Mouse (Mus musculus) stomach, adult 2 months (tissue): ENCODE results near the gene Zfp781. TPM values are rescaled to one million over a fixed set of nuclear protein-coding genes. Genes with fewer than 3 reads are reported as not detected.

Experiments used
- polyA plus RNA-seq: library from polyadenylated mRNA; depleted of rRNA; stranded (reverse); fragments of >200 nt; gene quantifications from 2 replicates; pipeline ENCODE4 v1.2.3, GENCODE M21; 2012; rRNA removed

Zfp781 gene
- polyA plus RNA-seq, result not detected in 2 replicates

GRCm38 (mm10) chr10:81929842-81930743 is at the start of gene Zfp781:
Gene Zfp781 (minus strand): TSS chr10:81930480.

GRCm38 (mm10) chr10:81863409-81864407 is 66.6 kb downstream of the Zfp781 start, which contains the start of gene Gm32687:
Gene Gm32687 (plus strand): TSS chr10:81863934.

Other genes starting within 250 kb of the Zfp781 start
- gene Zfp433, start 225.7 kb downstream of the Zfp781 start, polyA plus RNA-seq, result not detected in 2 replicates
- not detected in 2 replicates for gene Gm3055, start 159.3 kb downstream of the Zfp781 start, polyA plus RNA-seq
- not detected in 2 replicates for gene Gm4767, start 118.3 kb downstream of the Zfp781 start, polyA plus RNA-seq
- 0.04 TPM in 1 of 2 replicates, not detected in the other for gene Gm32687, start 66.5 kb downstream of the Zfp781 start, polyA plus RNA-seq
- 0.03 and 0.05 TPM in 2 replicates for gene Zfp873, start 117.6 kb upstream of the Zfp781 start, polyA plus RNA-seq
- not detected in 2 replicates for gene BC024063, start 152.9 kb upstream of the Zfp781 start, polyA plus RNA-seq
- 0.02 TPM in 1 of 2 replicates, not detected in the other for gene AU041133, start 197.5 kb upstream of the Zfp781 start, polyA plus RNA-seq